Mouse (Mus musculus): ENCODE measurements at regions not wholly inside any gene's neighbourhood (a gene's known extent, or its start where the extent isn't known, plus 50 kb on each side); places are given as distances from the start of the nearest gene placed in this dataset.

- no peak for TF ChIP-seq CTCF (IDR thresholded peaks at IDR 0.05; ENCODE audit: low read depth, low read length)
- no peak for TF ChIP-seq POLR2A (IDR thresholded peaks at IDR 0.05; ENCODE audit: insufficient read depth, low read length)
These were observed 89.1 kb upstream of the Otos start for GRCm38 (mm10) chr1:92737600-92738197.
